8 mouse cellular contexts compared by ENCODE assay signal in genomic region chr11:100646265-100646664, GRCm38 (mm10). TPM values are rescaled to one million over a fixed set of nuclear protein-coding genes. Genes with fewer than 3 reads are reported as not detected.
DNase-seq lines count a peak whose midpoint lies in the region; ATAC-seq and TF ChIP-seq lines count a peak whose summit lies in the region.
"Had no signal": no experiment of that assay in that cellular context is flagged by ENCODE, and none has a peak within 500 bp of the region (broad histone marks: within the 10 kb centered on the region; RNA-seq: fewer than 3 reads in every experiment).

No protein-coding gene starts in this region.

- 15% methylated on average over 1 of the region's 1 CpGs for WGBS in kidney, embryonic 16.5 days
- WGBS in bone marrow, adult 2 months = 27% methylated on average over 1 of the region's 1 CpGs
- WGBS in limb, embryonic 10.5 days = 15% methylated on average over 1 of the region's 1 CpGs

- H3K27ac ChIP-seq in kidney, embryonic 16.5 days (ENCODE audit: low read length) = no peak overlapping the region
- no peak overlapping the region for H3K27ac ChIP-seq in ES-E14 (ENCODE audit: insufficient read depth, low read depth, low read length, poor library complexity, severe bottlenecking)
- H3K27ac ChIP-seq in bone marrow, adult 2 months (ENCODE audit: control insufficient read depth, insufficient read depth, low read depth, low read length, poor library complexity) = no peak overlapping the region
- no peak overlapping the region for H3K27ac ChIP-seq in limb, embryonic 10.5 days
- H3K27ac ChIP-seq: heart, embryonic 13.5 days had no signal

- TF ChIP-seq POLR2A in bone marrow, adult 2 months (IDR thresholded peaks at IDR 0.05; ENCODE audit: borderline replicate concordance, control insufficient read depth, low read depth, low read length) = no peak

- no peaks in the 10 kb centered on the region for H3K9me3 ChIP-seq in kidney, embryonic 16.5 days (ENCODE audit: low read length)
- H3K9me3 ChIP-seq in ES-E14 (ENCODE audit: control insufficient read depth, insufficient read depth, low read depth, low read length) = no peaks in the 10 kb centered on the region
- H3K9me3 ChIP-seq in limb, embryonic 10.5 days (replicated peaks) = no peaks in the 10 kb centered on the region
- H3K9me3 ChIP-seq: heart, embryonic 13.5 days had no signal

- peak; percentile 47 for DNase-seq in kidney, adult 9 months
- peak; percentile 87 for DNase-seq in ES-E14 (ENCODE audit: low read depth, low spot score)
- peak; percentile 70 for DNase-seq in limb, embryonic 10.5 days (ENCODE audit: low spot score)
- peak; percentile 25 to 37 for DNase-seq in spleen, postnatal 36 days (ENCODE audit: low spot score in 2 of 2)
- no peak for DNase-seq in cerebellum, adult 18-20 months

- ATAC-seq in kidney, embryonic 16.5 days (ENCODE audit: low FRiP score, low TSS enrichment) = no peak

- H3K36me3 ChIP-seq in kidney, embryonic 16.5 days (ENCODE audit: insufficient read depth, low read length) = no peaks in the 10 kb centered on the region
- H3K36me3 ChIP-seq in ES-E14 (ENCODE audit: control insufficient read depth, insufficient read depth, low read length, poor library complexity, severe bottlenecking) = no peaks in the 10 kb centered on the region
- no peaks in the 10 kb centered on the region for H3K36me3 ChIP-seq in limb, embryonic 10.5 days
- H3K36me3 ChIP-seq: heart, embryonic 13.5 days had no signal

- no peak overlapping the region for H3K4me2 ChIP-seq in kidney, embryonic 16.5 days (replicated peaks; ENCODE audit: low read depth, low read length)
- H3K4me2 ChIP-seq: heart, embryonic 13.5 days had no signal

- H3K4me1 ChIP-seq in kidney, embryonic 16.5 days (ENCODE audit: insufficient read depth, low read length) = no peaks in the 10 kb centered on the region
- peaks cover 0 to 11% of the 10 kb centered on the region in 2 experiments; a peak in 1 of 4 replicates for H3K4me1 ChIP-seq in ES-E14 (ENCODE audit: control insufficient read depth in 2 of 2, insufficient read depth in 2 of 2, low read length in 2 of 2, poor library complexity in 1 of 2)
- H3K4me1 ChIP-seq in bone marrow, adult 2 months (ENCODE audit: control insufficient read depth, insufficient read depth, low read length) = no peaks in the 10 kb centered on the region
- H3K4me1 ChIP-seq in limb, embryonic 10.5 days = peaks cover under 1% of the 10 kb centered on the region
- H3K4me1 ChIP-seq: heart, embryonic 13.5 days had no signal

- peaks cover 18% of the 10 kb centered on the region for H3K27me3 ChIP-seq in kidney, embryonic 16.5 days (ENCODE audit: insufficient read depth, low read length)
- H3K27me3 ChIP-seq in limb, embryonic 10.5 days (ENCODE audit: low read depth, poor library complexity, severe bottlenecking) = peaks cover 62% of the 10 kb centered on the region

- in situ Hi-C loops in ES-E14 (cut with MboI; ENCODE audit: low sequenced_read_pairs in 2 of 2, unreplicated experiment in 2 of 2) = no loop called here

- peak; percentile 76 for TF ChIP-seq CTCF in bone marrow, adult 2 months (IDR thresholded peaks at IDR 0.05; ENCODE audit: control insufficient read depth, insufficient read depth, low read length)

- no peak overlapping the region for H3K9ac ChIP-seq in kidney, embryonic 16.5 days (replicated peaks; ENCODE audit: low read length)
- no peak overlapping the region for H3K9ac ChIP-seq in ES-E14 (ENCODE audit: insufficient read depth, low read depth, low read length, poor library complexity, severe bottlenecking)
- H3K9ac ChIP-seq: heart, embryonic 13.5 days had no signal

- no peak overlapping the region for H3K4me3 ChIP-seq in kidney, embryonic 16.5 days (ENCODE audit: low read length)
- no peak overlapping the region for H3K4me3 ChIP-seq in ES-E14 (ENCODE audit: insufficient read depth in 1 of 2, low read depth in 1 of 2, low read length in 2 of 2, poor library complexity in 1 of 2, severe bottlenecking in 1 of 2)
- H3K4me3 ChIP-seq in bone marrow, adult 2 months (replicated peaks; ENCODE audit: control insufficient read depth, low read depth, low read length) = no peak overlapping the region
- no peak overlapping the region for H3K4me3 ChIP-seq in limb, embryonic 10.5 days
- H3K4me3 ChIP-seq: heart, embryonic 13.5 days had no signal

TF ChIP-seq in ES-E14, 5 proteins besides CTCF, POLR2A, EP300 and RAD21:
- TF ChIP-seq HCFC1 (IDR thresholded peaks at IDR 0.05; ENCODE audit: borderline replicate concordance, insufficient read depth, low read length) = no peak
- TF ChIP-seq ZC3H11A (IDR thresholded peaks at IDR 0.05; ENCODE audit: borderline replicate concordance, low read depth, low read length) = no peak
- TF ChIP-seq MAFK (IDR thresholded peaks at IDR 0.05; ENCODE audit: insufficient read depth, low read depth, low read length) = no peak
- TF ChIP-seq ZNF384 (IDR thresholded peaks at IDR 0.05; ENCODE audit: low read depth, low read length) = no peak
- no peak for TF ChIP-seq CHD2 (IDR thresholded peaks at IDR 0.05; ENCODE audit: low read depth, low read length)

RNA-seq across cellular contexts. Expression of gene Dnajc7, which starts 26.3 kb away (rescaled TPM):
- polyA plus RNA-seq in kidney, embryonic 16.5 days (2015; fragmentation: Nextera tagmentation; extraction: Ambion mirVana) = 235 and 267 TPM in 2 replicates
- 139 and 208 TPM in 2 replicates for total RNA-seq in ES-E14 (2012; rRNA removed)
- polyA plus RNA-seq in bone marrow, adult 2 months (2011; ENCODE audit: insufficient read depth, insufficient read length, low replicate concordance, missing spikeins) = 603 and 838 TPM in 2 replicates
- 256 and 281 TPM in 2 replicates for polyA plus RNA-seq in limb, embryonic 10.5 days (2016; fragmentation: Nextera tagmentation; extraction: Ambion mirVana)

RNA-seq across cellular contexts. Expression of gene Nkiras2, which starts 27.2 kb away (rescaled TPM):
- polyA plus RNA-seq in kidney, embryonic 16.5 days (2015; fragmentation: Nextera tagmentation; extraction: Ambion mirVana) = 72.8 and 74.8 TPM in 2 replicates
- 27.3 and 30.7 TPM in 2 replicates for total RNA-seq in ES-E14 (2012; rRNA removed)
- 7.5 and 13.1 TPM in 2 replicates for polyA plus RNA-seq in bone marrow, adult 2 months (2011; ENCODE audit: insufficient read depth, insufficient read length, low replicate concordance, missing spikeins)
- 86.2 and 95.5 TPM in 2 replicates for polyA plus RNA-seq in limb, embryonic 10.5 days (2016; fragmentation: Nextera tagmentation; extraction: Ambion mirVana)

RNA-seq across cellular contexts. Expression of gene Zfp385c, which starts 46.0 kb away (rescaled TPM):
- 0.32 and 0.69 TPM in 2 replicates for polyA plus RNA-seq in kidney, embryonic 16.5 days (2015; fragmentation: Nextera tagmentation; extraction: Ambion mirVana)
- 0.09 and 0.37 TPM in 2 replicates for total RNA-seq in ES-E14 (2012; rRNA removed)
- not detected in 2 replicates for polyA plus RNA-seq in bone marrow, adult 2 months (2011; ENCODE audit: insufficient read depth, insufficient read length, low replicate concordance, missing spikeins)
- polyA plus RNA-seq in limb, embryonic 10.5 days (2016; fragmentation: Nextera tagmentation; extraction: Ambion mirVana) = 0.15 and 0.16 TPM in 2 replicates

RNA-seq across cellular contexts. Expression of gene Dhx58, which starts 57.8 kb away (rescaled TPM):
- 2.6 and 3.2 TPM in 2 replicates for polyA plus RNA-seq in kidney, embryonic 16.5 days (2015; fragmentation: Nextera tagmentation; extraction: Ambion mirVana)
- total RNA-seq in ES-E14 (2012; rRNA removed) = 2.3 and 4.1 TPM in 2 replicates
- 13.2 and 34.6 TPM in 2 replicates for polyA plus RNA-seq in bone marrow, adult 2 months (2011; ENCODE audit: insufficient read depth, insufficient read length, low replicate concordance, missing spikeins)
- 3.1 and 4.4 TPM in 2 replicates for polyA plus RNA-seq in limb, embryonic 10.5 days (2016; fragmentation: Nextera tagmentation; extraction: Ambion mirVana)

Comparison
In these comparisons a context has a peak if more than half of its experiments do, and no peak if none do; other contexts are left out.
1. DNase-seq: peak in kidney, adult 9 months (single experiment), ES-E14 (single experiment), limb, embryonic 10.5 days (single experiment) and spleen, postnatal 36 days (2 of 2); none in cerebellum, adult 18-20 months (0 of 2).